Mouse (Mus musculus): Measurements from ENCODE around the gene Fgb.

- TF ChIP-seq CTCF (conservative IDR thresholded peaks at IDR 0.05; ENCODE audit: insufficient read depth, insufficient read length, low read depth, low read length) (no peak), POLR2A (IDR thresholded peaks at IDR 0.05; ENCODE audit: low read depth, low read length) (no peak)
These were observed 38.5 kb downstream of the Fgb start for GRCm38 (mm10) chr3:83011136-83011535.

Data from kidney, adult 2 months (tissue).